15 mouse cellular contexts compared by ENCODE assay signal in genomic region chr12:98670429-98670828, GRCm38 (mm10). TPM values are rescaled to one million over a fixed set of nuclear protein-coding genes. Genes with fewer than 3 reads are reported as not detected.
DNase-seq lines count a peak whose midpoint lies in the region; ATAC-seq lines count a peak whose summit lies in the region.
"Had no signal": no experiment of that assay in that cellular context is flagged by ENCODE, and none has a peak within 500 bp of the region (broad histone marks: within the 10 kb centered on the region; RNA-seq: fewer than 3 reads in every experiment).

No protein-coding gene starts in this region.

- intact Hi-C loops in heart, postnatal 36 days (cut with DNase I) = no loop called here

- no peak for ATAC-seq in frontal cortex, adult (ENCODE audit: low TSS enrichment)
- ATAC-seq: activated CD4-positive, CD25-positive, alpha-beta regulatory T cell, adult 4 months; forebrain, embryonic 13.5 days; forebrain, postnatal 0 days; hindbrain, embryonic 16.5 days; inflammation-experienced regulatory T-cells, adult 6 months; intestine, postnatal 0 days had no signal

- DNase-seq in cerebellum, adult 11-12 months = peak; percentile 46
- DNase-seq in cerebellum, adult 8-10 months = no peak
- DNase-seq in heart, adult 11 months = peak; percentile 81
- no peak for DNase-seq in heart, postnatal 36 days
- DNase-seq in ES-CJ7 (ENCODE audit: low read depth, low spot score) (peak; percentile 29), R1 (ENCODE audit: low read depth, low spot score) (peak; percentile 49)
- DNase-seq: forebrain, postnatal 0 days; gastrocnemius, adult 2 months; gastrocnemius, postnatal 25 days had no signal

RNA-seq across cellular contexts. Expression of gene Spata7, which starts 42.5 kb away (rescaled TPM):
- 1 to 10 TPM; 5.8 to 6.3 TPM for total RNA-seq in heart, postnatal 36 days (2021)

Comparison
In these comparisons a context has a peak if more than half of its experiments do, and no peak if none do; other contexts are left out.
1. DNase-seq: peak in cerebellum, adult 11-12 months (single experiment), heart, adult 11 months (single experiment), ES-CJ7 (single experiment) and R1 (single experiment); none in cerebellum, adult 8-10 months (single experiment) and heart, postnatal 36 days (0 of 2).